Mouse (Mus musculus): ENCODE results near the gene Pitpnm1.

Pitpnm1 gene

GRCm38 (mm10) chr19:4095802-4096201, 4.0 kb upstream of the Pitpnm1 start:
- no peak for DNase-seq (ENCODE audit: low spot score)

- peak; percentile 100 for DNase-seq (ENCODE audit: low spot score)
Measured at GRCm38 (mm10) chr19:4096642-4097440, 3.0 kb upstream of the Pitpnm1 start, which contains the start of gene Cdk2ap2. Gene Cdk2ap2, plus strand, starts transcription at chr19:4097182.

- peak; percentile 77 for DNase-seq (ENCODE audit: low spot score)
Measured at GRCm38 (mm10) chr19:4097441-4097825, 2.4 kb upstream of the Pitpnm1 start.

GRCm38 (mm10) chr19:4098426-4098825, 1.4 kb upstream of the Pitpnm1 start:
- no peak for DNase-seq (ENCODE audit: low spot score)

GRCm38 (mm10) chr19:4099056-4099455, 742 bp upstream of the Pitpnm1 start:
- peak; percentile 93 for DNase-seq (ENCODE audit: low spot score)

- DNase-seq (ENCODE audit: low spot score): peak; percentile 60
Measured at GRCm38 (mm10) chr19:4100718-4101261, 992 bp downstream of the Pitpnm1 start.

GRCm38 (mm10) chr19:4101466-4101865, 1.7 kb downstream of the Pitpnm1 start:
- DNase-seq (ENCODE audit: low spot score): no peak

- no peak for DNase-seq (ENCODE audit: low spot score)
Measured at GRCm38 (mm10) chr19:4102049-4102448, 2.3 kb downstream of the Pitpnm1 start.

- no peak for DNase-seq (ENCODE audit: low spot score)
Measured at GRCm38 (mm10) chr19:4102626-4103025, 2.8 kb downstream of the Pitpnm1 start.

- no peak for DNase-seq (ENCODE audit: low spot score)
Measured at GRCm38 (mm10) chr19:4103294-4103693, 3.5 kb downstream of the Pitpnm1 start.

GRCm38 (mm10) chr19:4103792-4104191, 4.0 kb downstream of the Pitpnm1 start:
- no peak for DNase-seq (ENCODE audit: low spot score)

- DNase-seq (ENCODE audit: low spot score): no peak
Measured at GRCm38 (mm10) chr19:4104675-4105194, 4.9 kb downstream of the Pitpnm1 start.

GRCm38 (mm10) chr19:4106654-4107053, 6.9 kb downstream of the Pitpnm1 start:
- no peak for DNase-seq (ENCODE audit: low spot score)

GRCm38 (mm10) chr19:4108535-4108934, 8.7 kb downstream of the Pitpnm1 start:
- DNase-seq (ENCODE audit: low spot score): no peak

- no peak for DNase-seq (ENCODE audit: low spot score)
Measured at GRCm38 (mm10) chr19:4112063-4112960, 12.5 kb downstream of the Pitpnm1 start.

GRCm38 (mm10) chr19:4113186-4113805, 13.5 kb downstream of the Pitpnm1 start:
- DNase-seq (ENCODE audit: low spot score): peak; percentile 89

- DNase-seq (ENCODE audit: low spot score): no peak
Measured at GRCm38 (mm10) chr19:4113806-4114230, 14.0 kb downstream of the Pitpnm1 start.

- DNase-seq (ENCODE audit: low spot score): no peak
Measured at GRCm38 (mm10) chr19:4114551-4114950, 14.8 kb downstream of the Pitpnm1 start.

GRCm38 (mm10) chr19:4115144-4115543, 15.3 kb downstream of the Pitpnm1 start:
- DNase-seq (ENCODE audit: low spot score): no peak

- no peak for DNase-seq (ENCODE audit: low spot score)
Measured at GRCm38 (mm10) chr19:4115816-4116215, 16.0 kb downstream of the Pitpnm1 start.

GRCm38 (mm10) chr19:4117006-4117405, 17.2 kb downstream of the Pitpnm1 start:
- DNase-seq (ENCODE audit: low spot score): no peak

GRCm38 (mm10) chr19:4118350-4118749, 18.6 kb downstream of the Pitpnm1 start:
- no peak for DNase-seq (ENCODE audit: low spot score)
